ENCODE assay signal across 8 mouse cellular contexts in the genomic region with DNA sequence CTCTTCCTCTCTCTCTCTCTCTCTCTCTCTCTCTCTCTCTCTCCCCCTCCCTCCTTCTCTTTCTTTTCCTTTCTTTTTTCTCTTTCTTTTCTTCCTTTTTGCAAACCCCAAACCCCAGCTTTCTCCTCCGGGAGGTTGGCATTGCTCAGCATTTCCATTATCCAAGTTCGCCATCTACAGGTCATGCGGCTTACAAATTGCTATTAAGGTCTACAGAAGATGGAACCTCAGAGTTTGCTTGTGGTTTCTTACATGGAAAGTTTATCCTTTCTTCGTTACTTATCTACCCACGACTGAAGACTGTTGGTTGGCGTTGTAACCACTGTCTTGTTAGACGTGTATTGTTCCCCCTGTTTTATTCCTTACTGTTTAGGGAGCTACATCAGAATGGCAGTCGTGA. TPM values are rescaled to one million over a fixed set of nuclear protein-coding genes. Genes with fewer than 3 reads are reported as not detected.
A peak's percentile ranks its signal among the peaks of the same experiment; 100 is the strongest.
DNase-seq lines count a peak whose midpoint lies in the region; ATAC-seq and TF ChIP-seq lines count a peak whose summit lies in the region.

No protein-coding gene starts in this region.

- WGBS in cerebellum, adult 2 months: 15% methylated on average over 8 of the region's 8 CpGs
- 21% methylated on average over 8 of the region's 8 CpGs for WGBS in midbrain, embryonic 10.5 days
- 17% methylated on average over 8 of the region's 8 CpGs for WGBS in midbrain, embryonic 16.5 days

- peak; percentile 40; the same call in 1 of the 2 replicates for TF ChIP-seq CTCF in cerebellum, adult 2 months (IDR thresholded peaks at IDR 0.05; ENCODE audit: borderline replicate concordance, insufficient read depth, low read depth, low read length)
- TF ChIP-seq CTCF in cortical plate, adult 2 months (IDR thresholded peaks at IDR 0.05; ENCODE audit: extremely low read depth, insufficient read depth, low read length): peak; percentile 68

- TF ChIP-seq POLR2A in cerebellum, adult 2 months (IDR thresholded peaks at IDR 0.05; ENCODE audit: borderline replicate concordance, insufficient read depth, low read length): no peak
- TF ChIP-seq POLR2A in cortical plate, adult 2 months (IDR thresholded peaks at IDR 0.05; ENCODE audit: extremely low read depth, insufficient read depth, low read length): no peak

- no peak overlapping the region for H3K27ac ChIP-seq in cerebellum, adult 2 months (ENCODE audit: insufficient read depth, low read length)
- H3K27ac ChIP-seq in midbrain, embryonic 10.5 days (replicated peaks): peak overlapping the region; percentile 71; the same call in 1 of the 2 replicates
- H3K27ac ChIP-seq in midbrain, embryonic 16.5 days (ENCODE audit: low read length): no peak overlapping the region
- no peak overlapping the region for H3K27ac ChIP-seq in cortical plate, adult 2 months (ENCODE audit: insufficient read depth, low read length)

- ATAC-seq in midbrain, embryonic 16.5 days: no peak

- H3K9ac ChIP-seq in midbrain, embryonic 16.5 days (ENCODE audit: low read depth, low read length): no peak overlapping the region

- no peak overlapping the region for H3K4me2 ChIP-seq in midbrain, embryonic 16.5 days (ENCODE audit: low read length)

- no peaks in the 10 kb centered on the region for H3K4me1 ChIP-seq in cerebellum, adult 2 months (ENCODE audit: control insufficient read depth, insufficient read depth, low read length)
- peaks cover 12% of the 10 kb centered on the region for H3K4me1 ChIP-seq in midbrain, embryonic 10.5 days
- H3K4me1 ChIP-seq in midbrain, embryonic 16.5 days (ENCODE audit: control insufficient read depth, insufficient read depth, low read length): peaks cover 2% of the 10 kb centered on the region; the same call in 1 of the 2 replicates
- H3K4me1 ChIP-seq in cortical plate, adult 2 months (ENCODE audit: control insufficient read depth, insufficient read depth, low read length): no peaks in the 10 kb centered on the region

- no peak overlapping the region for H3K4me3 ChIP-seq in cerebellum, adult 2 months (replicated peaks; ENCODE audit: insufficient read depth, low read depth, low read length)
- H3K4me3 ChIP-seq in midbrain, embryonic 10.5 days: no peak overlapping the region
- H3K4me3 ChIP-seq in midbrain, embryonic 16.5 days (ENCODE audit: low read depth, low read length): no peak overlapping the region
- no peak overlapping the region for H3K4me3 ChIP-seq in cortical plate, adult 2 months (ENCODE audit: insufficient read depth, low read length)

- peak; percentile 5 to 11 for DNase-seq in cerebellum, adult 2 months
- no peak for DNase-seq in cerebellum, adult 11 months
- DNase-seq in midbrain, embryonic 10.5 days (ENCODE audit: low spot score): peak; percentile 35
- DNase-seq in induced T-regulatory cell, adult 2 months (ENCODE audit: low read depth): peak; percentile 53
- peak; percentile 62 for DNase-seq in lung, postnatal 10 days
- DNase-seq in thymus, postnatal 4 days: peak; percentile 36

- no peaks in the 10 kb centered on the region; the same call in 1 of the 2 replicates for H3K27me3 ChIP-seq in cerebellum, adult 2 months (ENCODE audit: control insufficient read depth, insufficient read depth, low read length)
- peaks cover 96% of the 10 kb centered on the region for H3K27me3 ChIP-seq in midbrain, embryonic 10.5 days (ENCODE audit: low read depth, poor library complexity, severe bottlenecking)
- peaks cover 50% of the 10 kb centered on the region for H3K27me3 ChIP-seq in midbrain, embryonic 16.5 days (ENCODE audit: control insufficient read depth, insufficient read depth, low read depth, low read length)

- H3K9me3 ChIP-seq in midbrain, embryonic 10.5 days (replicated peaks): no peaks in the 10 kb centered on the region
- H3K9me3 ChIP-seq in midbrain, embryonic 16.5 days (replicated peaks; ENCODE audit: control insufficient read depth, low read length, poor library complexity, severe bottlenecking): no peaks in the 10 kb centered on the region

- no peaks in the 10 kb centered on the region for H3K36me3 ChIP-seq in midbrain, embryonic 10.5 days
- no peaks in the 10 kb centered on the region for H3K36me3 ChIP-seq in midbrain, embryonic 16.5 days (ENCODE audit: control insufficient read depth, insufficient read depth, low read length)

RNA-seq across cellular contexts. Expression of a gene that starts 21.1 kb away (rescaled TPM):
- polyA plus RNA-seq in cerebellum, adult 2 months (2012; rRNA removed): 1.8 and 2.0 TPM in 2 replicates
- polyA plus RNA-seq in midbrain, embryonic 10.5 days (2016; fragmentation: Nextera tagmentation; extraction: Ambion mirVana): 0.95 and 0.98 TPM in 2 replicates
- 0.38 and 0.73 TPM in 2 replicates for polyA plus RNA-seq in midbrain, embryonic 16.5 days (2015; fragmentation: Nextera tagmentation; extraction: Ambion mirVana)
- polyA plus RNA-seq in cortical plate, adult 2 months (2012; rRNA removed): 4.3 and 4.5 TPM in 2 replicates

RNA-seq across cellular contexts. Expression of a gene that starts 30.4 kb away (rescaled TPM):
- 3.9 and 4.3 TPM in 2 replicates for polyA plus RNA-seq in cerebellum, adult 2 months (2012; rRNA removed)
- 2.1 and 3.0 TPM in 2 replicates for polyA plus RNA-seq in midbrain, embryonic 10.5 days (2016; fragmentation: Nextera tagmentation; extraction: Ambion mirVana)
- polyA plus RNA-seq in midbrain, embryonic 16.5 days (2015; fragmentation: Nextera tagmentation; extraction: Ambion mirVana): 3.1 and 3.8 TPM in 2 replicates
- polyA plus RNA-seq in cortical plate, adult 2 months (2012; rRNA removed): 7.7 and 9.1 TPM in 2 replicates
